Mouse (Mus musculus) mesoderm, embryonic 11.5 days (tissue): Measurements from ENCODE around the gene Faap20.
"Not testable (repeated sequence)": the region's sequence is repeated elsewhere in the genome, so short reads cannot be mapped to it uniquely, and the experiment has no call there.

ENCODE experiments used
- DNase-seq: peaks from one replicate; pipeline ENCODE4 v3.0.0-alpha.2; 2012; ENCODE audit warnings: low read depth, low spot score

Faap20 gene

GRCm38 (mm10) chr4:155246691-155247105 lies 2.9 kb upstream of the Faap20 start:
- DNase-seq, result no peak

GRCm38 (mm10) chr4:155248054-155248453 lies 1.5 kb upstream of the Faap20 start:
- DNase-seq, result not testable (repeated sequence)

- peak; percentile 96 for DNase-seq
These were observed 350 bp upstream of the Faap20 start for GRCm38 (mm10) chr4:155249257-155249647.

- no peak for DNase-seq
These were observed 937 bp downstream of the Faap20 start for GRCm38 (mm10) chr4:155250361-155251117.

GRCm38 (mm10) chr4:155251147-155251546 lies 1.5 kb downstream of the Faap20 start:
- DNase-seq, result no peak

GRCm38 (mm10) chr4:155252253-155252652 lies 2.7 kb downstream of the Faap20 start:
- DNase-seq, result no peak

GRCm38 (mm10) chr4:155264521-155265321 lies 15.1 kb downstream of the Faap20 start:
- DNase-seq, result no peak

GRCm38 (mm10) chr4:155267047-155267543 lies 17.5 kb downstream of the Faap20 start:
- no peak for DNase-seq

GRCm38 (mm10) chr4:155267639-155268175 lies 18.1 kb downstream of the Faap20 start:
- DNase-seq, result no peak

- DNase-seq, result peak; percentile 64
These were observed 18.8 kb downstream of the Faap20 start for GRCm38 (mm10) chr4:155268382-155268781.

GRCm38 (mm10) chr4:155274451-155274850 lies 24.8 kb downstream of the Faap20 start:
- DNase-seq, result no peak

GRCm38 (mm10) chr4:155274851-155275250 lies 25.2 kb downstream of the Faap20 start:
- DNase-seq, result no peak

GRCm38 (mm10) chr4:155277963-155278362 lies 28.4 kb downstream of the Faap20 start:
- no peak for DNase-seq

GRCm38 (mm10) chr4:155279054-155279453 lies 29.5 kb downstream of the Faap20 start:
- no peak for DNase-seq

- no peak for DNase-seq
These were observed 30.5 kb downstream of the Faap20 start for GRCm38 (mm10) chr4:155279926-155280767.

GRCm38 (mm10) chr4:155280768-155281121 lies 31.1 kb downstream of the Faap20 start:
- no peak for DNase-seq

GRCm38 (mm10) chr4:155281227-155281626 lies 31.6 kb downstream of the Faap20 start:
- no peak for DNase-seq

GRCm38 (mm10) chr4:155281652-155282051 lies 32.0 kb downstream of the Faap20 start:
- DNase-seq, result no peak

- DNase-seq, result no peak
These were observed 32.6 kb downstream of the Faap20 start for GRCm38 (mm10) chr4:155282231-155282630.

- peak; percentile 79 for DNase-seq
These were observed 33.5 kb downstream of the Faap20 start for GRCm38 (mm10) chr4:155283001-155283503.

GRCm38 (mm10) chr4:155283585-155283984 lies 34.0 kb downstream of the Faap20 start:
- no peak for DNase-seq
